Mouse (Mus musculus): ENCODE data around the gene Hlf.

GRCm38 (mm10) chr11:90355270-90355681 lies 35.4 kb downstream of the Hlf start:
- TF ChIP-seq CTCF (IDR thresholded peaks at IDR 0.05; ENCODE audit: extremely low read depth, insufficient read depth, insufficient read length, insufficient replicate concordance) (no peak), POLR2A (IDR thresholded peaks at IDR 0.05; ENCODE audit: low read depth, low read length) (no peak)

Data from spleen, adult 2 months (tissue).